Mouse (Mus musculus) kidney, adult 2 months (tissue): ENCODE measurements around the gene Prdm12.

Source experiments
- CTCF ChIP-seq: fragments of 200-500 bp; conservative IDR thresholded peaks from 2 replicates; pipeline ENCODE4 v1.5.1; 2011; ENCODE audit warnings: low read depth, mild to moderate bottlenecking, control low read depth, low read length, moderate library complexity, mixed read lengths; ENCODE audit not compliant: insufficient read depth, insufficient read length
- POLR2A ChIP-seq: fragments of 200-500 bp; IDR thresholded peaks from one replicate; pipeline ENCODE4 v1.6.1; 2011; ENCODE audit warnings: low read depth, low read length, control low read depth

- TF ChIP-seq CTCF: no peak
- TF ChIP-seq POLR2A: no peak
Measured at GRCm38 (mm10) chr2:31662939-31663803, 23.3 kb downstream of the Prdm12 start.
